Mouse (Mus musculus) adrenal gland (tissue): ENCODE data around the gene Rufy3.

Experiments
- intact Hi-C: fragments of 180-260 bp; cut with DNase I; formaldehyde crosslinking; loops from one replicate; pipeline ENCODE4 v1.15.1; 2025

The Rufy3 gene

DNA sequence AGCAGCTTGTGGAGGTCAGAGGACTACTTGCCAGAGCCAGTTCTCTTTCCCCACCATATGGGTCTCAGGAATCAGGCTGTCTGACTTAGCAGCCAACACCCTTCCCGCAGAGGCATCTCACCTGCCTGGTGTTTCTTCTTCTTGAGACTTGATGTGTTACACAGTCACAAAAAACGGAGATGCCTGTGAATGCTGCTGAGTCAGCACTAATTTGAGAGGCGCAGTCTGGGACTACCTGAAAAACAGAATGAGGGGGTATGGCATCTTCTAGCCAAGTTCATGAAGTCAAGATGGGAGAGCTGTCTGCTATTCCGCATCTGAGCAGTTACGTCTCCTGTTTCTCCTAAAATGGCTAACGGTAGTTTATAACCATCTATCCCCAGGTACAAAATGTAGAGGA, 115.7 kb downstream of the Rufy3 start:
- intact Hi-C loops = loop anchor here (10.0 kb wide), 1 partner anchor 84 kb away; the partner anchor contains the start of gene Dck

DNA sequence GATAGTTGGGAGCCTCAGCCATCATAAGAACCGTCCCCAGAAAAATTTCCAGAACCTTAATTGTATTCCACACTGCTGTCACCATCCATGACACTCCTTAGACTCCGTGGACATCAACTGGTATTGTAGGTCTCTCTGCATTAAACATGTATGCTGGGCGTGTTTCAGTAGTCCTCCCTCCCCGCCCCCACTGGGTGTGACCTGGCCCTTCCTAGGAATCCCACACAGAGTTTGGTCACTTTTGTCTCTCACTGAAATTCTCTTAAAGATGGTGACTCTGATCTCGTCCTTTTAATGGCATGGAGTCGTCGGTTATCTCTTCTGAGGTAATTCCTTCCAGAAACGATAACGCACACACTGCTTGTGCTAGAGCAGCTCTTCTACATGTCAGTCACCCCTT, 118.9 kb downstream of the Rufy3 start:
- intact Hi-C loops = loop anchor here (10.0 kb wide), 1 partner anchor 81 kb away; the partner anchor contains the start of gene Dck

- intact Hi-C loops = loop anchor here (10.0 kb wide), 1 partner anchor 81 kb away; the partner anchor contains the start of gene Dck
Observed at GRCm38 (mm10) chr5:88684226-88684625, 119.4 kb downstream of the Rufy3 start.

GRCm38 (mm10) chr5:88685306-88685705, 120.5 kb downstream of the Rufy3 start:
- intact Hi-C loops = loop anchor here (10.0 kb wide), 1 partner anchor 79 kb away; the partner anchor contains the start of gene Dck

GRCm38 (mm10) chr5:88685745-88686299, 121.0 kb downstream of the Rufy3 start:
- intact Hi-C loops = loop anchor here (10.0 kb wide), 1 partner anchor 79 kb away; the partner anchor contains the start of gene Dck

DNA sequence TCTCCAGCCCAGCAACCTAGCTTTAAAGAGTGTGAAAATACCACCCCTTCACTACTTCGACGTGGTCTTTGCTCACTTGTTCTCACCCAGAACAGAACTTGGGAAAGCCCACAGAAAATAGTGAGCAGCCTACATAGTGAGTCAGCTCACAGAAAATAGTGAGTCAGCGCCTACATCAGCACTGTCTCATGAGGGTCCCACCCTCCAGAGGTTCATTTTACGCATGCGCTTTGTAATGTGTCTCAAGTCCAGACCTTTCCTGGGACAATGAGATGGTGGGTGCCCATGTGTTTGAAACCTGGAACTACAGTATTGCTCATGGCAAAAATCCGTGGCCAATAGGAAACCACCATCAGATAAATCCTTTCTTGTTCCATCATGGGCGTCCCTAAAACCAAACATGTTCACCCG, 123.2 kb downstream of the Rufy3 start:
- intact Hi-C loops = loop anchor here (10.0 kb wide), 1 partner anchor 77 kb away; the partner anchor contains the start of gene Dck

DNA sequence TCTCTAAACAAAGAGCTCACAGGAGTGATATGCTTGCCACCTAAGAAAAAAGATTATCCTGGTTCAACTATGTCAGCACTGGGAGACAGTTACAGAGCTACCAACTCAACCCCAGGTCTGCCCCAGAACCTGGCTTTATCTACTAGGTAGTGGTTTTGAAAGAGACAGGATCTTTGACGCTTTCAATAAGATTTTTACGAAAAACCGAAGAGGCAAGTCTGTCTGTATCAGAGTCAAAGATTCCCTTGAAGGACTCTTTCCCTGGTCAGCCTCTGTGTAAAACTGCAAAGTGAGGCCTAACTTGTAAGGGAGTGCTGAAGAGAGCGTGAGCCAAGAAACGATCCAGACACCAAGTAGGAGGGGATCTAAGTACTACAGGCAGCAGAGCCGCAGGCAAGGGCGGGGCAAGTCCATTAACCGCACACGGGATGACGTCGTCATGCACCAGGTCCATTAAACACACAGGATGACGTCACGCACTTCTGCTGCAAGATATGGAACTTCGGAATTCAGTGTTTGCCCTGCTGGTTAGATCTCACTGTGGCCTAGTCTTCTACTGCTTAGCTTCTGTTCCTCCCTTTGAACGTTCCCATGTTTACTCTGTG, 123.8 kb downstream of the Rufy3 start:
- intact Hi-C loops = loop anchor here (10.0 kb wide), 1 partner anchor 76 kb away; the partner anchor contains the start of gene Dck

DNA sequence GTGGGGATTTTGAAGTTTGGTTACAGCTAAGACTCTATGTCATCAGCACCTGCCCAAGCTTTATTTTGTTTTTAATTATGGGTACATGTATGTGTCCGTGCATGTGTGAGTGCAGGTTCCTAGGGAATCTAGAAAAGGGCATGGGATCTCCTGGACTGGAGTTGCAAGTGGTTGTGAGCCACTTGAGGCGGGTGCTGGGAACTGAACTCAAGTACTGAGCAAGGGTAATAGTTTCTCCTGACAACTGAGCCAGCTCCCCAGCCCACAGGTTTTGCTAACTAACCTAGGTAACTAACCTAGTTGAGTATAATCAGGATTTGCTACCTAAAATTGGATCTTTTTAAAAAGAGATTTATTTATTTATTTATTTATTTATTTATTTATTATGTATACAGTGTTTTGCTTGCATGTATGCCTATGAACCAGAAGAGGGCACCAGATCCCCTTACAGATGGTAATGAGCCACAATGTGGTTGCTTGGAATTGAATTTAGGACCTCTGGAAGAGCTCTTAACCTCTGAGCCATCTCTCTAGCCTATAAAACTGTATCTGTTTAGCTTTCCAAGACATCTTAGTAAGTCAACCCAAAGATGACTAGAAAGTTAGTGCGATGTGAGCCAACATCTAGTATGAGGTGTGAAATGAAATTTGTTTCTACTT, 124.6 kb downstream of the Rufy3 start:
- intact Hi-C loops = loop anchor here (10.0 kb wide), 1 partner anchor 75 kb away; the partner anchor contains the start of gene Dck

DNA sequence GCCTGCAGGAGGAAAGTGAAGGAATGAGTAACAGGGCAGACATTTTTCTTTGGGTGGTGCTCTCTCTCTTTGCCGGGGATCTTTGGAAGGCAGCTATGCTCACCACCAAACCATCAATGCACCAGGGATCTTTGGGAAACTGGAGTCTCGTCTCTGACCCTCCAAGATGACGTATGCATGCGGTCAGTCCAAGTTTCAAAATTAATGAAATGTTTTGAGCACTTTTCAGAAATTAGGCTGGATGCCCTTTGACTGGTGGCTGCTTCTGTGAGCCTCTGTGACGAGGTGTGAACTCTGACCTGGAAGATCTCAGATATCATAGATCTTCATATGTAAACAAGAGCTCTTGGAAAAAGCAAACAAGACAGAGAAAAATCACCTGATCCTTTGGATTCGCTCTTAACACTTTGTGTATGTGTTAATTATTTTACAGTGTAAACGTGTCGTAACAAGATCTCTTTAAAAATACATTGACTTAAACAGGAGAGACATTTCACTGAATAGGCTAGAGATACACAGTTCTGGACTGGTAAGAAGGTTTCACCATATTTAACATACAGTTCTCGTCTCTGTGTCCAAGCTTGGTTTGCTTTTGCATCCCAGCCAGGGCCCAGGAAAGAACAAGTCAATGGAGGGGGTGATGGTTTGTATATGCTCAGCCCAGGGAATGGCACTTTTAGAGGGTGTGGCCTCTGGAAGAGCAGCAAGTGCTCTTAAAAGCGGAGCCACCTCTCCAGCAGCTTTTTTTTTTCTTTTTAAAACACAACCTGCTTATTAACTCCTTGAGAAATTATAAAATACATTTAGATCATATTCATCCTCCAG, 126.1 kb downstream of the Rufy3 start:
- intact Hi-C loops = no loop called here

GRCm38 (mm10) chr5:88691506-88692095, 126.8 kb downstream of the Rufy3 start:
- intact Hi-C loops = no loop called here

GRCm38 (mm10) chr5:88692586-88692985, 127.7 kb downstream of the Rufy3 start:
- intact Hi-C loops = no loop called here

- intact Hi-C loops = no loop called here
Observed at GRCm38 (mm10) chr5:88693057-88693456, 128.2 kb downstream of the Rufy3 start.

DNA sequence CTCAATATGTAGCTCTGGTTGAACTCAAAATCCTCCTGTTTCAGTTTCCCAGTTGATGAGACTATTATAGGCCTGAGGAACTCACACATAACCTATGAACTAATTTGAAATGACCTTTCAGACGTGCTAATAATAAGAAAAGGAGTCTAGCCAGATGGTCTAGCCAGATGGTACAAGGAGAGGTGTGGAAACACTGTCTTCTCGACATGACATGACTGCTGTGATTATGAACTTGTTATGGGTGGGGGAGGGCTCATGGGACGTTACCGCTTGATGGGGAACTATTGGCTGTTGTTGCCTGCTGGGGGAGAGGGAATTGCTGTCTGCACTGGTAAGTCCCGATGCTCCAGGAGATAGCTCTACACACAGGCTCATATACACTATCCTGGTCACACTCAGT, 132.5 kb downstream of the Rufy3 start:
- intact Hi-C loops = no loop called here

GRCm38 (mm10) chr5:88699251-88699913, 134.5 kb downstream of the Rufy3 start:
- intact Hi-C loops = no loop called here
